Mouse (Mus musculus) Muller cell, postnatal 12 days (primary cell): ENCODE measurements around the gene Dnaaf1.

Source experiments
- DNase-seq: peaks from one replicate; pipeline ENCODE4 v3.0.0-alpha.2; 2015; ENCODE audit errors: inconsistent ontology term

The Dnaaf1 gene

DNA sequence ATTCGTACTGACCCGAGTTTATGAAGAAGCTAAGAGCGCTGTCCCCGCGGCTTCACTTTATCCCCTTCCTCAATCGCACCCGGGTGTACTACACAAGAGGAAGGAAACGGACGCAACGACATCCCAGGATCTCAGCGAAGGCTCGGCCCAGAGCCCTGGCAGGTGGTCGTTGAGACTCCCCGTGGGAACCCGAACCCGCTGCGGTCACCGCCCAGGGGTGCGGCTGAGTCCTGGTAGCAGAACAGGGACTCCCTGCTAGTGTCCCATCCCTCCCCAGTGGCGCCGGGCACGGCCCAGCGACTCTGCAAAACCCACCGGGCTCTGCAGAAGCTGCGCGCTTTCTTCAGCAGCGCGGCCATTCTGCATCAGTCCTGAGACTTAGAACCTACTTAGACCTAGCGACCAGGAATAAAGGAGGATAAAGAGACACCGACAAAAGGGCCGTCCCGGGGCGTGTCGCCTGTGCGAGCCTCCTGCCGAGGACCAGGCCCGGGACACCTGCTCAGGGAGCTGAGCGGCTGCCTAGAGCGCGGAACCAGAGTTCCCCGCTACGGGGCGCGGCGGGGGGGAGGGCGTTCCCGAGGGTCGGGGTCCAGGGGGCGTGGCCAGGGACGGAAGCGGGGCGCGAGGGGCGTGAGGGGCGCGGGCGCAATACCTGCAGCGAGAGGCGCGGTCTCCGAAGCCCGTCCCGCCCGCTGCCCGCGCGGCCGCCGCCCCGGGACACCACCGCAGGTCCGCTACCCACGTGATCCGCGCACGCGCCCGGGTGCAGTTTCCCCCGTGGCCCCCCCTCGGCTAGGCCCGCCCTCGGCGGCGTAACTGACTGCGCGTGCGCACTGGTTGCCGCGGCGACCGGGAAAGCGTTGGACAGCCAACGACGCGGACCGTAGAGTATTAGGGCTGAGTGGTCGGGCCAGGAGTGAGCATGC is at the start of gene Dnaaf1, which contains the start of gene Hsdl1:
Gene Dnaaf1 (plus strand): TSS at position 799 of the 929 bp plus-strand sequence.
Gene Hsdl1 (minus strand): TSS at position 747 of the 929 bp plus-strand sequence.
- peak; percentile 94 for DNase-seq

- DNase-seq = no peak
Observed at GRCm38 (mm10) chr8:119528762-119529161, 46.3 kb upstream of the Dnaaf1 start.

DNA sequence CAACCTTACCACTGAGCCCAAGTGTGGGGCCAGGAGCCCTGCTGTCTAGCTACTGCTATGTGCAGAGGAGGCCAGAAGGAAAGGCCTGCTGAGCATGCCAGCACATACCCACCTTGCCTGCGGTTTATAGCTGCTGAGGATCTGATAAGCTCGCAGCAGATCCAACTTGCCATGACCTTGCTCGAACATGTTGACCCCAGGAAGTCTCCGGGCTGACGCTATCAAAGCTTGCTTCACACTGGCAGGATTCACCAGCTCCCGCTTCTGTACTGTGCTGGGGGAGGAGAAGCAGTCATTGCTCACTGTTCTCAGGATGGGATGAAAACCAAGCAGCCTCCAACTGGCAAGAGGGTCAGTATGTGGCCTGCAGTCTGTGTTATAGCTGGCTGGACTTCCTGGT is 44.1 kb upstream of the Dnaaf1 start:
- DNase-seq = no peak

- no peak for DNase-seq
Observed at GRCm38 (mm10) chr8:119531397-119531796, 43.6 kb upstream of the Dnaaf1 start.

GRCm38 (mm10) chr8:119531973-119532372 is 43.1 kb upstream of the Dnaaf1 start:
- no peak for DNase-seq

- DNase-seq = no peak
Observed at GRCm38 (mm10) chr8:119544606-119545005, 30.4 kb upstream of the Dnaaf1 start.

- DNase-seq = no peak
Observed at GRCm38 (mm10) chr8:119545180-119545579, 29.9 kb upstream of the Dnaaf1 start.

- no peak for DNase-seq
Observed at GRCm38 (mm10) chr8:119545791-119546190, 29.2 kb upstream of the Dnaaf1 start.

DNA sequence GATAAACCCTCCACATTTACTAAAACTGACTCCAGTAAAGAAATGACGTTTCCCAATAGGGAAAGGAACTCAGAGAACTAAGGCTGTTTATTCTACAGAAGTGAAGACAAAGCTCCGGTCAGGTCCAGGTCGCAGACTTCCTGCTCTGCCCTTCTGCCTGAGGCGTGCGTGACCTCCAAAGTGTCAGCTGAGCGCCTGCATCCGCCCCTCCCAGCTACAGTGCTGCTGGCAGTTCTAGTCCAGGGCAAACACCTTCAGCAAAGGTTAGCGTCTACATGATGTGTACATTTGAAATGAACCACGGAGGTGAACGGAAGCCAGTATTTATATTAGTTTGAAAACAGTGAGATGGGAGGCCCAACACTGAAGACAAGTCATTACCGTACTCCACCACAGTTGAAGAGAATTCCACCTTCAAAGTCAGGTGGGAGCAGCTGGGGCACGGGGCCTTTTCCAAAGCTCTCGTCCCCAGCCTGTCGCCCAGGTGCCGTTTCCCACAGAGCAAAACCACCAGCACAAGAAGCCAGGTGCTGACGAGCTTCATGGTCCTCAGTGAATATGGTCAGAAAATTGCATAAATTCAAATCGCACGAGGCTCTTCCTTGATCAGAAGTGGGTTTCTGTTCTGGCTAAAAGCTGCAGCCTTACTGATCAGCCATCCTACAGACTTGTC is 27.9 kb upstream of the Dnaaf1 start:
- DNase-seq = no peak

GRCm38 (mm10) chr8:119548560-119549113 is 26.4 kb upstream of the Dnaaf1 start:
- DNase-seq = peak; percentile 54

GRCm38 (mm10) chr8:119552967-119553366 is 22.1 kb upstream of the Dnaaf1 start:
- DNase-seq = no peak

- DNase-seq = peak; percentile 25
Observed at GRCm38 (mm10) chr8:119555861-119556260, 19.2 kb upstream of the Dnaaf1 start.

- peak; percentile 24 for DNase-seq
Observed at GRCm38 (mm10) chr8:119557132-119557531, 17.9 kb upstream of the Dnaaf1 start.

- DNase-seq = no peak
Observed at GRCm38 (mm10) chr8:119557821-119558602, 17.0 kb upstream of the Dnaaf1 start.

DNA sequence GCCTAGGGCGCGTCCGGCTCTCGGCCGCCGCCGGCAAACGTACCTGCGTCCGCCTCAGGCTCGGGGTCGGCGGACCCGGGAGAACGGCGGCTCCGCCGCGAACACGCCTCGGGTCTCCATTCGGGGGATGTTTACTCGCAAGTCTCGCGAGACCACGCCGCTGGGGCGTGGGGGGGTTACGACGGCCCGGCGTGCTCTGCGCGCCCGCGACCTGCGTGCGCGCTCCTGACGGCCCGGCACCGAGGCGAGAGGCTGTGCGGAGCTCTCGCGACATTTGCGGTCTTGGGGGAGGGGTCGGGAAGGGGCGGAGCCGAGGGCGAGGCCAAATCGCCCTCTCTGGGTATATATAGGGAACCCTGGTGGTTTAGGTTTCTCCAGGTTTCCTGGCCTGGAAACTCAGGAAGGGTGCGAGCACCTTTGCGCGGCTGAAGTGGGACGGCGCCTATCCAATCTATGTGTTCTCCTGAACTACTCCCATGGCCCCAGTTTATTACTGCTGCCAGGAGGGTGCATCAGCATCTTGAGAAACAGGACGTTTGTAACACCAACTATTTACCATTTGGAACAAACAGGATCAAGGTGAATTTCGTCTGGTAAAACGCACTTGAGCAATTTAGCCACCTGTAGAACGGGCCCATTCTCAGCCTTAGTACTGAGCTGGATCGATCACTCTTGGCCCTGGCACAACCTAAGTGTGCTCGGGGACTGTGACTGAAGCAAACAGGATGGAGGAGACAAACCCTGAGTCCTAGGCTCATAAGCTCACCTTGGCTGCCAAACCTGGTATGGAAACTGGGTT is 16.2 kb upstream of the Dnaaf1 start, which contains the start of gene Mbtps1:
Gene Mbtps1 (minus strand): TSS at position 133 of the 799 bp plus-strand sequence.
- DNase-seq = peak; percentile 99

GRCm38 (mm10) chr8:119559402-119559720 is 15.7 kb upstream of the Dnaaf1 start:
- DNase-seq = no peak

GRCm38 (mm10) chr8:119563849-119564251 is 11.2 kb upstream of the Dnaaf1 start:
- DNase-seq = no peak

- no peak for DNase-seq
Observed at GRCm38 (mm10) chr8:119566367-119566766, 8.7 kb upstream of the Dnaaf1 start.

DNA sequence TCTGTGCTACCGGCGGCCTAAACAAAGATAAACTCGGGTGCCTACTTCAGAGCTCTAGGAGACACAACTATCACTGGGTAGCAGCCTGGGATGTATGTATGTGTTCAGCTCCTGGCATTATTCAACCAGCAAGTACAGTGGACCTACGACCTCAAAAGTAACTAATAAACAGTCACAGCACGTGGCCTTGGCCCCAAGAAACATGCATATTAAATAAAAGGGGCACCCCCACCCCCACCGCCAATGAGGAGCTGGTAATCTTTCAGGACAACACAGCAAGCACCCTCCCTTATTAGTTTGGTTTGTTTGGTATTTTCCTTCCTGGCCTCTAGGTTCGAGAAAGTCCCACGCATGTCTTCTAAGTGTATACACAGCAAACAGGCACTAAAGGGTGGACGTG is 6.8 kb upstream of the Dnaaf1 start:
- DNase-seq = no peak

GRCm38 (mm10) chr8:119568951-119569350 is 6.1 kb upstream of the Dnaaf1 start:
- no peak for DNase-seq

DNA sequence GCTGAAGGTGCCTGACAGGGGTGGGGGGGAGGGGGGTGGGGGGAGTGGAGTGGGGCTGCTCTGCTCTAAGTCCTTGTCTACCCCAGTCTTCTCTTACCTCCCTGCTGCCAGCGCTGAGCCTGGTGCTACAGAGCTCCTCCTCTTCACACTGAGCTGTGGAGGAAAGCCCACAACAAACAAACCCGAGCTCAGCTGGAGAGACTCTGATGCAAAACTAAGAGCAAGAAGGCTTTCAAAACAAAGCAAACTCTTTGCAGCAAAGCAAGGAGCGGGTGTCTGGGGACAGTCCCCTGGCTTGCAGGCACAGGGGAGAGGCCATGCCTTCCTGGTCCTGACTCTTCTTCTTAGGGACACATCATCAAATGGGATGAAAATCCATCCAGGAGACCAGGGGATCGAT is 5.2 kb upstream of the Dnaaf1 start:
- DNase-seq = no peak
